Mouse (Mus musculus) liver, embryonic 14.5 days (tissue): Measurements from ENCODE around the gene Tle2. TPM values are rescaled to one million over a fixed set of nuclear protein-coding genes. Genes with fewer than 3 reads are reported as not detected.

Experiments
- ATAC-seq: fragments of 200-750 bp; cut with Nextera tagmentation; 2 replicates; pipeline ENCODE4 v1.8.0; 2017; ENCODE audit warnings: moderate number of reproducible peaks, mild to moderate bottlenecking, moderate library complexity; ENCODE audit not compliant: insufficient read depth
- DNase-seq, 3 experiments: peaks; one replicate each; pipeline ENCODE4 v3.0.0-alpha.2; 2012 to 2013; ENCODE audit warnings: low read depth in 3 of 3, low spot score in 3 of 3
- H3K27ac ChIP-seq: fragments of 300-500 bp; sonication (generic); 2 replicates; pipeline ENCODE4 v1.5.1; 2014; ENCODE audit warnings: moderate library complexity, mild to moderate bottlenecking, control low read depth, inconsistent platforms
- H3K27me3 ChIP-seq: fragments of 300-500 bp; sonication (generic); 2 replicates; pipeline ENCODE4 v1.6.1; 2014; ENCODE audit warnings: mild to moderate bottlenecking, low read length, moderate library complexity; ENCODE audit not compliant: control insufficient read depth, insufficient read depth
- H3K36me3 ChIP-seq: fragments of 300-500 bp; sonication (generic); replicated peaks from 2 replicates; pipeline ENCODE4 v1.6.1; 2014; ENCODE audit warnings: low read depth; ENCODE audit not compliant: control insufficient read depth, insufficient read depth
- H3K4me1 ChIP-seq, 2 experiments: fragments of 200-500 bp in 1 of 2; fragments of 300-500 bp in 1 of 2; sonication (generic) in 1 of 2; replicated peaks; 2 replicates each; pipeline ENCODE4 v1.6.1; 2012 to 2014; ENCODE audit warnings: antibody characterized with exemption in 1 of 2, inconsistent platforms in 1 of 2, low read length in 1 of 2; ENCODE audit not compliant: control insufficient read depth in 2 of 2, insufficient read depth in 2 of 2
- H3K4me2 ChIP-seq: fragments of 300-500 bp; sonication (generic); 2 replicates; pipeline ENCODE4 v1.6.1; 2014; ENCODE audit warnings: low read depth, mild to moderate bottlenecking, control low read depth, moderate library complexity
- H3K4me3 ChIP-seq, 2 experiments: fragments of 200-500 bp in 1 of 2; fragments of 300-500 bp in 1 of 2; sonication (generic) in 1 of 2; 2 replicates each; pipeline ENCODE4 v1.5.1; 2012 to 2014; ENCODE audit warnings: low read depth in 2 of 2, low read length in 2 of 2, mild to moderate bottlenecking in 2 of 2, control low read depth in 1 of 2, inconsistent platforms in 1 of 2, moderate library complexity in 1 of 2; ENCODE audit not compliant: insufficient read depth in 1 of 2
- H3K9ac ChIP-seq: fragments of 300-500 bp; sonication (generic); replicated peaks from 2 replicates; pipeline ENCODE4 v1.6.1; 2014; ENCODE audit warnings: mild to moderate bottlenecking, control low read depth, moderate library complexity
- H3K9me3 ChIP-seq: fragments of 300-500 bp; sonication (generic); 2 replicates; pipeline ENCODE4 v1.6.1; 2016; ENCODE audit warnings: low read length, mixed read lengths; ENCODE audit not compliant: control insufficient read depth
- CTCF ChIP-seq: IDR thresholded peaks from 2 replicates; pipeline ENCODE4 v1.5.1; 2016; ENCODE audit warnings: antibody characterized with exemption, low read depth, control low read depth
- EP300 ChIP-seq: IDR thresholded peaks from 2 replicates; pipeline ENCODE4 v1.6.1; 2016; ENCODE audit warnings: antibody characterized with exemption, low read depth
- WGBS: fragments of 180-500 bp; shearing (Covaris S2); extraction: QIAGEN DNeasy Blood & Tissue Kit; methylation state at CpG from one replicate; pipeline ENCODE4 v1.1.7; 2014; ENCODE audit not compliant: insufficient replicate concordance; 5-methylcytosine and 5-hydroxymethylcytosine counted together
- polyA plus RNA-seq, 2 experiments: library from polyadenylated mRNA; depleted of rRNA in 1 of 2; stranded (reverse) in 1 of 2; unstranded in 1 of 2; fragments of >200 nt; fragmentation: Nextera tagmentation in 1 of 2; extraction: Ambion mirVana in 1 of 2; gene quantifications; 2 replicates each; pipeline versions ENCODE4 v1.2.1 to v1.2.3; 2012 to 2014

The Tle2 gene
- polyA plus RNA-seq, 2 experiments = 0.90 to 5.2 TPM

DNA sequence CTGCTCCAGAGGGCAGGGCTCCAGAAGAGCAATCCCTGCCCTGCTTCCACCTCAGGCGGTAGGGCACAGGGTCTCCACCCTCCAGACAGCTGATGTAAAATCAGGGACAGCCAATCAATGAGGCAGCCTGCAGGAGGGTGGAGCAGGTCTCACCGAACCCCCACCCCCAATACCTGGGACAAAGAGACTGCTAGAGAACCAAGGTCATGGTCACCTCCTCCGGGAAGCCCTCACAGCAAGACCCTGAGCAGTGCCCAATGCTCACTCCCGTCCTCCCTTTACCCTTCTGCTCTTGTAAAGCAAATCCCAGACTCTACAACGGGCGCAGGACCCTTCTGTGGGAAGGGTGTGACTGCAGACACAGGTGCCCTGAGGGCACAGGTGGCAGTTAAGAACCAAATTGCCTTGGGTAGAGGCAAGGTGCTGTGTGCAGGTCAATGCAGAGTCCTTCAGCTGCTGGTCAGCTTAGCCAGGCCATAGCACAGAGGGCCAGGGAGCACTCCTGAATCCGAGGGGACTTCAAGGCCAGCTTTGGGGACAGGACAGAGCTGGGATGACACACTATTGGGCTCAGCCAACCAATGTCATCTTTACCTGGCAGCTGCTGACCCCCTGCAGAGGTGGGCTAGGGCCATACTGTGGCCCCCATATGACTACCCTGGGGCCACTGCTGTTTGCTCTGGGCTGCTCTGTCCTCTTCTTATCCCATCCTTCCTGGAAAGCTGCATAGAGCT, 31.5 kb upstream of the Tle2 start:
- ATAC-seq (no peak), DNase-seq (no peak)
- peak overlapping the region; percentile 88 for H3K4me2 ChIP-seq
- no peak overlapping the region for H3K27ac ChIP-seq
- H3K4me1 ChIP-seq = peaks cover 17 to 34% of the 10 kb centered on the region in 2 experiments
- H3K9ac ChIP-seq = peak overlapping the region; percentile 74
- no peaks in the 10 kb centered on the region for H3K27me3 ChIP-seq
- peak overlapping the region in 1 of 2 experiments; percentile 78; a peak in 2 of 4 replicates for H3K4me3 ChIP-seq
- WGBS = 73% methylated on average over 7 of the region's 7 CpGs
- no peaks in the 10 kb centered on the region for H3K36me3 ChIP-seq
- TF ChIP-seq EP300 (no peak), CTCF (no peak)
- no peaks in the 10 kb centered on the region for H3K9me3 ChIP-seq

DNA sequence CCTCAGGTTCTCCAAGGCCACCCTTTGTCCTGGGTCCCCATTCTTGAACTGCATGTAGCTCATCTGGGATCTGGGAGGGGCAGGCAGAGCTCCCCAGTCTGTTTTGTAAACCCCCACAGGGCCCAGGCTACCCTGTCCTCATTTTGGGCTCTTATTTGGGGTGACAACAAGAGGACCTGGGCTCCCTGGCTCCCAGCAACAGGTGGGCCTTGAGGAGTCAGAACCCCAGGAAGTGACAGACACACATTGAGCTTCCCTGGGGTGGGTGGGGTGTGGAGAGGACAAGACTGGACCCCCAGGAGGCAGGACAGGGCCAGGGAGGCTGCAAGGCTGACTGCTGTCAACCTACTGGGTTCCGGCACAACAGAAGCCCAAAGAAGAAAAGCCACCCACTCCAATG, 30.7 kb upstream of the Tle2 start:
- Histone ChIP-seq H3K9ac (peak overlapping the region; percentile 74), H3K4me3 (peak overlapping the region; percentile 71 to 78), H3K9me3 (no peaks in the 10 kb centered on the region), H3K4me1 (peaks cover 17 to 34% of the 10 kb centered on the region in 2 experiments), H3K4me2 (peak overlapping the region; percentile 88), H3K27ac (no peak overlapping the region), H3K36me3 (no peaks in the 10 kb centered on the region), H3K27me3 (no peaks in the 10 kb centered on the region)
- DNase-seq (no peak), ATAC-seq (no peak)
- WGBS = 83% methylated on average over 1 of the region's 1 CpGs
- no peak for TF ChIP-seq CTCF
- TF ChIP-seq EP300 = no peak

GRCm38 (mm10) chr10:81544296-81545160, 29.8 kb upstream of the Tle2 start:
- ATAC-seq (peak; percentile 19; the same call in 1 of the 2 replicates), DNase-seq (no peak)
- Histone ChIP-seq H3K9ac (peak overlapping the region; percentile 74), H3K4me3 (peak overlapping the region; percentile 71 to 78), H3K4me1 (peaks cover 17 to 34% of the 10 kb centered on the region in 2 experiments), H3K4me2 (peak overlapping the region; percentile 88), H3K27ac (peak overlapping the region; percentile 46), H3K36me3 (no peaks in the 10 kb centered on the region), H3K9me3 (no peaks in the 10 kb centered on the region), H3K27me3 (no peaks in the 10 kb centered on the region)
- under 1% methylated on average over 88 of the region's 93 CpGs for WGBS
- no peak for TF ChIP-seq EP300
- no peak for TF ChIP-seq CTCF

DNA sequence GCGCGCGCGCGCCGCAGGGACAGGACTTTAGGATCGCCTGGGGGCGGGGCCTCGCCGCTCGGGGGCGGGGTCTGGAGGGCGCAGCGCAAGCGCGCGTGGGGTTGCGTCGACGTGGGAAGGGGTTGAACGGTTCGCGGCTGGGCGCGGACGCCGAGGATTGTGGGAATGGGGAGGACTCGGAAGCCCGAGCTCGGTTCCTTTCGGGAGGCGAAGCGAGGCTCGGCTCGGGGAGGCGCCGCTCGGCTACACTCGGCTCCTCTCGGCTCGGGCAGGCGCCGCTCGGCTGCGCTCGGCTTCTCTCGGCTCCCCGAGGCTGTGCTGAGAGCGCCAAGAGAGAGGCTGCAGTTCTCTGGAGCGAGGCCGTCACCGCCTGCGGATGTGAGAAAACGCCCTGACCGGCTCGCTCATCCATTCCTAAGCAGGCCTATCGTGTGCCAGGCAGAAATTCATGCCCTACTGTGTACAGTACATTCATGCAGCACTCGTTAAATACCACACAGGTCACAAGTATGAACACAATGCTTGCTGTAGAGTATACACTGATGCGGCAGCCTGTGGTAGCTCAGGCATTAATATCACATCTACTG, 29.1 kb upstream of the Tle2 start, which contains the start of gene Gna11:
Gna11 (minus strand) TSS at position 30 of the 587 bp plus-strand sequence.
- DNase-seq (peak; percentile 93 to 94 (median 94)), ATAC-seq (peak; percentile 89)
- Histone ChIP-seq H3K4me2 (peak within 1 kb of the TSS; percentile 88), H3K4me3 (peak within 1 kb of the TSS; percentile 71 to 78), H3K27me3 (no peaks in the 10 kb centered on the region), H3K9ac (peak within 1 kb of the TSS; percentile 75), H3K36me3 (no peaks in the 10 kb centered on the region), H3K4me1 (peaks cover 17 to 34% of the 10 kb centered on the region in 2 experiments), H3K9me3 (no peaks in the 10 kb centered on the region), H3K27ac (peak within 1 kb of the TSS; percentile 91)
- 1% methylated on average over 59 of the region's 59 CpGs for WGBS
- TF ChIP-seq EP300 = no peak
- no peak for TF ChIP-seq CTCF
